Mouse (Mus musculus) heart, adult 2 months (tissue): ENCODE data around the gene Isca1.

ENCODE experiments used
- CTCF ChIP-seq: fragments of 200-600 bp; IDR thresholded peaks from 2 replicates; pipeline ENCODE4 v1.8.1; 2022; ENCODE audit warnings: antibody characterized with exemption, mild to moderate bottlenecking, moderate library complexity
- POLR2A ChIP-seq: fragments of 200-500 bp; IDR thresholded peaks from 2 replicates; pipeline ENCODE4 v1.6.1; 2011; ENCODE audit warnings: mild to moderate bottlenecking, low read depth, low read length, control low read depth; ENCODE audit not compliant: insufficient read depth

GRCm38 (mm10) chr13:59775168-59775567 lies 5.6 kb upstream of the Isca1 start:
- TF ChIP-seq POLR2A: no peak
- no peak for TF ChIP-seq CTCF
